ENCODE assay signal across 34 mouse cellular contexts in the genomic region with DNA sequence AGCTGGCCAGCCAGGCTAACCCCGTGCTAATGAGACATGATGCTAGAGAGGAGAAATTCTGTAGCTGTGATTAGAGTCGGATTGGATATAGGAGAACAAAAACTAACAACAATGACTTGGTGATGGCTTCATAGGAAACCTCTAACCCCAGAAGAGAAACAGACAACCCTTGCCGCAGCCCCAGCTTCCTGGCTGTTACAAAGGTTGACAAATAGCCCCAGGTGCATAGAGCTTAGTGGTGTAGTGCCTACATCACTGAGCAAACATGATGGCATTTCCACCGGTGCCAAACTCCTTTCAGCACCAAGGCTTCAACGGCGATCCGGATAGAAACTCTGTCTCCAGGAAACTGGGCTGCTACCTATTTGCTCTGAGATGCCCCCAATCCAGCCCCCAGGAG. TPM values are rescaled to one million over a fixed set of nuclear protein-coding genes. Genes with fewer than 3 reads are reported as not detected.
DNase-seq lines count a peak whose midpoint lies in the region; ATAC-seq and TF ChIP-seq lines count a peak whose summit lies in the region.
"Had no signal": no experiment of that assay in that cellular context is flagged by ENCODE, and none has a peak within 500 bp of the region (broad histone marks: within the 10 kb centered on the region; RNA-seq: fewer than 3 reads in every experiment).

No protein-coding gene starts in this region.

- H3K4me1 ChIP-seq in kidney, embryonic 14.5 days (ENCODE audit: control insufficient read depth, insufficient read depth, low read length), result no peaks in the 10 kb centered on the region
- peaks cover 7% of the 10 kb centered on the region for H3K4me1 ChIP-seq in liver, postnatal 0 days (ENCODE audit: insufficient read depth)

- no peak for TF ChIP-seq CTCF in liver, postnatal 0 days (IDR thresholded peaks at IDR 0.05; ENCODE audit: low read depth)

- DNase-seq in cerebellum, adult 9-11 months, result peak; percentile 46
- DNase-seq in heart, postnatal 4 days, result peak; percentile 23
- DNase-seq in heart, adult 9 months (ENCODE audit: low spot score in 2 of 2), result no peak
- DNase-seq in liver, postnatal 0 days, result no peak
- DNase-seq: adrenal gland, postnatal 14 days; gastrocnemius, postnatal 36 days; kidney, adult 9 months; kidney, postnatal 14 days; lung, postnatal 36 days; right cerebral cortex, adult 18-20 months; spleen, adult 18-20 months; thymus, postnatal 14 days had no signal

- H3K4me2 ChIP-seq in kidney, embryonic 14.5 days (replicated peaks; ENCODE audit: low read depth, low read length), result no peak overlapping the region
- H3K4me2 ChIP-seq in liver, postnatal 0 days (ENCODE audit: low read depth, low read length), result no peak overlapping the region
- H3K4me2 ChIP-seq: heart, embryonic 15.5 days; hindbrain, embryonic 14.5 days; limb, embryonic 13.5 days; liver, embryonic 11.5 days; neural tube, embryonic 12.5 days had no signal

- H3K4me3 ChIP-seq in macrophage (ENCODE audit: inconsistent target), result no peak overlapping the region
- no peak overlapping the region for H3K4me3 ChIP-seq in kidney, embryonic 14.5 days (ENCODE audit: low read length)
- no peak overlapping the region for H3K4me3 ChIP-seq in liver, postnatal 0 days (ENCODE audit: low read depth, low read length)
- H3K4me3 ChIP-seq: heart, embryonic 10.5 days; heart, embryonic 15.5 days; left cerebral cortex, adult 2 months; limb, embryonic 13.5 days; myocyte; neural tube, embryonic 12.5 days had no signal

- no peaks in the 10 kb centered on the region for H3K27me3 ChIP-seq in kidney, embryonic 14.5 days (ENCODE audit: control insufficient read depth, insufficient read depth, low read length)
- H3K27me3 ChIP-seq in liver, postnatal 0 days (ENCODE audit: insufficient read depth, low read length), result no peaks in the 10 kb centered on the region
- H3K27me3 ChIP-seq: heart, embryonic 15.5 days; neural tube, embryonic 12.5 days; Patski had no signal

- H3K79me2 ChIP-seq in macrophage (ENCODE audit: inconsistent target), result peaks cover 5% of the 10 kb centered on the region; the same call in 1 of the 2 replicates

- WGBS in macrophage (ENCODE audit: missing documents), result 44% methylated on average over 7 of the region's 7 CpGs
- 79% methylated on average over 7 of the region's 7 CpGs for WGBS in kidney, embryonic 14.5 days
- 64% methylated on average over 7 of the region's 7 CpGs for WGBS in liver, postnatal 0 days (ENCODE audit: insufficient replicate concordance)

- no peak for TF ChIP-seq EP300 in liver, postnatal 0 days (IDR thresholded peaks at IDR 0.05; ENCODE audit: low read depth)

- H3K9ac ChIP-seq in kidney, embryonic 14.5 days (ENCODE audit: low read depth, low read length), result no peak overlapping the region
- H3K9ac ChIP-seq in liver, postnatal 0 days (replicated peaks), result no peak overlapping the region
- H3K9ac ChIP-seq: heart, embryonic 15.5 days; hindbrain, embryonic 14.5 days; limb, embryonic 13.5 days; neural tube, embryonic 12.5 days had no signal

- peak overlapping the region; percentile 97 for H3K27ac ChIP-seq in macrophage
- no peak overlapping the region for H3K27ac ChIP-seq in kidney, embryonic 14.5 days (ENCODE audit: low read depth, low read length)
- H3K27ac ChIP-seq in liver, postnatal 0 days (ENCODE audit: low read depth), result no peak overlapping the region
- H3K27ac ChIP-seq: heart, embryonic 10.5 days; heart, embryonic 15.5 days; hindbrain, embryonic 14.5 days; left cerebral cortex, adult 2 months; limb, embryonic 13.5 days; neural tube, embryonic 12.5 days had no signal

- no peaks in the 10 kb centered on the region for H3K9me3 ChIP-seq in kidney, embryonic 14.5 days (ENCODE audit: control insufficient read depth, low read length)
- H3K9me3 ChIP-seq in liver, postnatal 0 days (ENCODE audit: low read length), result no peaks in the 10 kb centered on the region
- H3K9me3 ChIP-seq: heart, embryonic 10.5 days; heart, embryonic 15.5 days; limb, embryonic 13.5 days; neural tube, embryonic 12.5 days had no signal

- no peaks in the 10 kb centered on the region for H3K36me3 ChIP-seq in macrophage (ENCODE audit: inconsistent target)
- H3K36me3 ChIP-seq in kidney, embryonic 14.5 days (ENCODE audit: control insufficient read depth, insufficient read depth, low read length), result no peaks in the 10 kb centered on the region
- no peaks in the 10 kb centered on the region for H3K36me3 ChIP-seq in liver, postnatal 0 days (replicated peaks; ENCODE audit: insufficient read depth, low read length)
- H3K36me3 ChIP-seq: heart, embryonic 10.5 days; heart, embryonic 15.5 days; limb, embryonic 13.5 days; neural tube, embryonic 12.5 days had no signal

- ATAC-seq in cerebellum, adult (ENCODE audit: insufficient number of reproducible peaks, low FRiP score, low TSS enrichment), result no peak
- no peak for ATAC-seq in kidney, embryonic 14.5 days (ENCODE audit: low FRiP score, low TSS enrichment)
- no peak for ATAC-seq in liver, postnatal 0 days
- ATAC-seq: intestine, postnatal 0 days; midbrain, embryonic 16.5 days; Patski had no signal

RNA-seq across cellular contexts. Expression of gene F830045P16Rik, which starts 9.2 kb away (rescaled TPM):
- total RNA-seq in heart, postnatal 4 days (2021), result not detected
- 1 to 10 TPM in 7 of 26 experiments, under 1 TPM in 14, not detected in 5; 0.25 to 2.4 (median 0.87) TPM for total RNA-seq in macrophage (2018; cell fraction: chromatin; rRNA removed)
- 1 to 10 TPM in 12 of 26 experiments, under 1 TPM in 14; 0.43 to 2.0 (median 0.90) TPM for total RNA-seq in macrophage (2018; cell fraction: cytosol; rRNA removed)
- total RNA-seq in macrophage (2018; cell fraction: nucleus; rRNA removed), result 1 to 10 TPM in 14 of 26 experiments, under 1 TPM in 8, not detected in 4; 0.42 to 3.2 (median 1.1) TPM
- polyA plus RNA-seq in macrophage (2018), result 0.26 to 1.1 TPM (median 0.55 TPM) in 3 replicates
- not detected in 2 replicates for polyA plus RNA-seq in kidney, embryonic 14.5 days (2014; fragmentation: Nextera tagmentation; extraction: Ambion mirVana)
- not detected in 2 replicates for polyA plus RNA-seq in liver, postnatal 0 days (2015; fragmentation: Nextera tagmentation; extraction: Ambion mirVana)
- total RNA-seq: adrenal gland, postnatal 14 days; gastrocnemius, adult 18-20 months; gastrocnemius, postnatal 36 days; hematopoietic stem cell, adult 5-6 weeks; MEL had no signal
- polyA plus RNA-seq: embryonic facial prominence, embryonic 11.5 days; forebrain, embryonic 14.5 days; heart, embryonic 15.5 days; hindbrain, embryonic 14.5 days; intestine, postnatal 0 days; liver, embryonic 11.5 days; liver, embryonic 16.5 days; lung, embryonic 16.5 days; midbrain, embryonic 16.5 days; myocyte; neural tube, embryonic 12.5 days; Patski; stomach, embryonic 16.5 days had no signal

RNA-seq across cellular contexts. Expression of gene Sirpa, which starts 47.0 kb away (rescaled TPM):
- total RNA-seq in heart, postnatal 4 days (2021), result 10 to 100 TPM; 22.4 to 23.0 TPM
- total RNA-seq in macrophage (2018; cell fraction: chromatin; rRNA removed), result 1,000 to 10,000 TPM in 25 of 26 experiments, 100 to 1,000 TPM in 1; 486 to 5,251 (median 2,764) TPM
- total RNA-seq in macrophage (2018; cell fraction: cytosol; rRNA removed), result 1,000 to 10,000 TPM; 1,654 to 2,625 (median 2,091) TPM
- 1,000 to 10,000 TPM in 25 of 26 experiments, 100 to 1,000 TPM in 1; 968 to 4,930 (median 3,847) TPM for total RNA-seq in macrophage (2018; cell fraction: nucleus; rRNA removed)
- polyA plus RNA-seq in macrophage (2018), result 1,368 to 2,259 TPM (median 1,677 TPM) in 3 replicates
- 15.9 and 28.8 TPM in 2 replicates for polyA plus RNA-seq in kidney, embryonic 14.5 days (2014; fragmentation: Nextera tagmentation; extraction: Ambion mirVana)
- polyA plus RNA-seq in liver, postnatal 0 days (2015; fragmentation: Nextera tagmentation; extraction: Ambion mirVana), result 26.9 and 28.1 TPM in 2 replicates
- total RNA-seq: MEL had no signal

Comparison
In these comparisons a context has a peak if more than half of its experiments do, and no peak if none do; other contexts are left out.
1. DNase-seq: peak in cerebellum, adult 9-11 months (single experiment) and heart, postnatal 4 days (single experiment); none in heart, adult 9 months (0 of 2) and liver, postnatal 0 days (single experiment).
2. RNA of gene Sirpa, which starts 47.0 kb away (polyA plus RNA-seq): 1,368 to 2,259 TPM in macrophage; 15.9 to 28.8 TPM in kidney, embryonic 14.5 days and 26.9 to 28.1 TPM in liver, postnatal 0 days; every median in the first group is over 10 times any median in the second.